Mouse (Mus musculus) cerebellum, postnatal 10 days (tissue): Measurements from ENCODE around the gene Chrna7.

Experiments
- DNase-seq, 2 experiments: peaks; one replicate each; pipeline ENCODE4 v3.0.0; 2021; ENCODE audit warnings: mixed read lengths in 2 of 2

The Chrna7 gene

DNA sequence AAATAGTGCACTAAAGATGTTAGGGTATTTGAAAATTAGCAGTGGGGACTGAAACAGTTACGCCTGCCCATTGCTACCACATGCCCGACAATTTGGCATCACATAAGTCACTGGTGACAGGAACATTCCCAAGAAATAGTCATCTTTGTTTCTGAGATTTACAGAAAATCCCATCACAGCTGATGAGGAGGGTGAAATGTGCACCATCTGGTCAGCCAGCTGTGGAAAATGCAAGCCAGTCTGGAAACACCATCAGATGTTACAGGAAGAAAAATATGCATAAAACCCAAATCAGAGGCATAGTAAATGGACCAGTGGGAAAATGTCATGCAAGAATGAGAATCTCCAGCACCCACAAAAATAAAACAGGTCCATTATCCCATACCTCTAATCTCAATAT is 151.4 kb downstream of the Chrna7 start:
- DNase-seq = no peak
